Mouse (Mus musculus) erythroblast, embryonic 14.5 days (primary cell): ENCODE measurements around the gene Gpr146. TPM values are rescaled to one million over a fixed set of nuclear protein-coding genes. Genes with fewer than 3 reads are reported as not detected.
"Not testable (repeated sequence)": the region's sequence is repeated elsewhere in the genome, so short reads cannot be mapped to it uniquely, and the experiment has no call there.

Experiments
- H3K27me3 ChIP-seq: 2 replicates; pipeline ENCODE4 v1.6.1; 2012; ENCODE audit warnings: inconsistent platforms; ENCODE audit not compliant: control insufficient read depth
- H3K36me3 ChIP-seq: 2 replicates; pipeline ENCODE4 v1.6.1; 2012; ENCODE audit warnings: mild to moderate bottlenecking, inconsistent platforms; ENCODE audit not compliant: control insufficient read depth
- H3K4me1 ChIP-seq: 2 replicates; pipeline ENCODE4 v1.6.1; 2012; ENCODE audit warnings: inconsistent platforms; ENCODE audit not compliant: control insufficient read depth
- H3K4me3 ChIP-seq: replicated peaks from 2 replicates; pipeline ENCODE3; 2012; ENCODE audit warnings: moderate library complexity, mild to moderate bottlenecking, inconsistent platforms
- H3K9me3 ChIP-seq: 2 replicates; pipeline ENCODE4 v1.6.1; 2012; ENCODE audit warnings: low read length, inconsistent platforms, mixed read lengths; ENCODE audit not compliant: control insufficient read depth
- GATA1 ChIP-seq: IDR thresholded peaks from 2 replicates; pipeline ENCODE4 v1.6.1; 2012; ENCODE audit warnings: low read length, inconsistent platforms, mixed read lengths
- TAL1 ChIP-seq: IDR thresholded peaks from 3 replicates; pipeline ENCODE4 v1.6.1; 2012; ENCODE audit warnings: low read length, inconsistent platforms, mixed read lengths
- polyA plus RNA-seq: library from polyadenylated mRNA; stranded (reverse); fragments of >175 nt; gene quantifications from 2 replicates; pipeline ENCODE4 v1.2.3, GENCODE M21; 2012

Gene Gpr146
- polyA plus RNA-seq, 1 experiment = 8.1 TPM

DNA sequence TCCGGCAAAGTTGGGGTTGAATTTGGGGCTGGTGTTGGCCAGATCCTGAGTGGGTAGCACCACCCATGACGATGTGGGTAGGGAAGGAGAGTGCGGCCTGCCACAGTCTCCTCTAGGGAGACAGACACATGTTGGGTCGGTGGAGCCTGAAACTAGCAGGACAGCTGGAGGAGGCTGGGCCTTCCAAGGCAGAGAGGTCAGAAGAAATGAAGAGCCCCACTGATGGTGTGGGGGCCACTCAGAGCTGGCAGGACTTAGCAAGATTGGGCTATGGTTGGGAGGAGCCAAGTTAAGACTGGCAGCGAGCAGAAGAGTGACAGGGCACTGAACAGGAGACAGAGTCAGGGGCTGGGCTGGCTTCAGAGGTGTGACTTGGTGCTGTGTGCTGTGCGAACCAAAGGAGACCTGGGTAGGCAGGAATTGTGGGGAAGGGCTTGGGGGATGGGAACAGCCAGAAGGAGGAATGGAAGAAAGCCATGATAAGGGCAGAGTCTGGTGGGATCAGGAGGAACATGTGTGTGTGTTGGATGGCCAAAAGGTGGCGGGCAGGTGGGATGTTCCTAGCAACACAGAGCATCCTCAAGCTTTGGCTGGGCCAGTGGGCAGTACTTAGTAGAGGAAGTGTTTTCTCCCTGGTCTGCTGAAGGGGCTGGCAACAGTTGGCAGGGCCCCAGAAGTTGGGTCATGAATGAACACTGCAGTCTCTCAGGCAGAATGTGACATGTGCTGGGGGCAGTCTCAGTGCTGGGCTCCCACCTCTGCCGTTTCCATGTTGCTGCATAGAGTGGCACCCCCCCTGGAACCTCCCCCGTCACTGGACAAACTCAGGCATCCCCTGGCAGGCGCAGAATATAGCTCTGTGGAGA lies 10.1 kb downstream of the Gpr146 start:
- Histone ChIP-seq H3K4me1 (peaks cover 96% of the 10 kb centered on the region), H3K4me3 (peak overlapping the region; percentile 78), H3K27me3 (no peaks in the 10 kb centered on the region; the same call in 1 of the 2 replicates), H3K36me3 (peaks cover 96% of the 10 kb centered on the region), H3K9me3 (no peaks in the 10 kb centered on the region)
- TF ChIP-seq GATA1 = no peak
- TF ChIP-seq TAL1 = no peak

DNA sequence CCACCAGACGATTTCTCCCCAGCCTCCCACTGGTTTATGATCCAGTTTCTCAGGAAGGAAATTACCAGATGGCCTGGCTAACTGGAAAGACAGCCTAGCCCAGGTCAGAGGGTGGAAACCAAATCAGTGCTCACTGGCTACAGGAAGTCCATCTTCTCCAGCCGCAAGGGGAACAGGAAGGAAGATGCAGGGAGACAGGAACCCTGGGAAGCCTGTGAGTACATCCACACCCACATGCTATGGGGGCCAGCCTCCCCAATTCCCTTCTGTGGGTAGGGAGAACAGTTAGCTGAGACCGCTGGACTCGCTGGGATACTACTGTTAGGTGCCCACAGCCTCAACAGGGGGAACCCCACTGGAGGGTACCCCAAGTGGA lies 10.7 kb downstream of the Gpr146 start:
- Histone ChIP-seq H3K36me3 (peaks cover 96% of the 10 kb centered on the region), H3K4me1 (peaks cover 96% of the 10 kb centered on the region), H3K27me3 (no peaks in the 10 kb centered on the region; the same call in 1 of the 2 replicates), H3K9me3 (no peaks in the 10 kb centered on the region), H3K4me3 (peak overlapping the region; percentile 78)
- TF ChIP-seq TAL1 (no peak), GATA1 (no peak)

GRCm38 (mm10) chr5:139388694-139389675 lies 11.5 kb downstream of the Gpr146 start:
- peaks cover 96% of the 10 kb centered on the region for H3K4me1 ChIP-seq
- no peaks in the 10 kb centered on the region for H3K9me3 ChIP-seq
- TF ChIP-seq GATA1 = peak; percentile 60
- peak; percentile 70 for TF ChIP-seq TAL1
- peak overlapping the region; percentile 78 for H3K4me3 ChIP-seq
- no peaks in the 10 kb centered on the region; the same call in 1 of the 2 replicates for H3K27me3 ChIP-seq
- peaks cover 96% of the 10 kb centered on the region for H3K36me3 ChIP-seq

DNA sequence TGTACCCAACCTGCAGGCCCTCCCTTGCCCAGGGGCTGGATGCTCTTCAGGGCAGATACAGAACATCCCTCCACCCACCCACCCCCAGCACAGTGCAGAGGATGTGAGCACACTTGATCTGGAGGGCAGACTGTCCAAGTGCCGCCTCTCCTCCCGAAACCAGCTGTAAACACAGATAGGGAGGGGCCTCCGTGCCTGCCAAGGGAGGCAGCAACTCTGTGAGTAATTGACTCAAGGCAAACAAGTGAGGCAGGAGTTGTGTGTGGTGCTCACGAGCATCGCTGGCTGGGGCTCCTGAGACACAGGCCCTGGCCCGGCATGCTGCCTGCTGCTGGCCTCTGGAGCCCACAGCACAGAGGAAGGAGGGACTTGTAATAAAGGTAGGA lies 12.2 kb downstream of the Gpr146 start:
- H3K36me3 ChIP-seq = peaks cover 96% of the 10 kb centered on the region
- no peaks in the 10 kb centered on the region; the same call in 1 of the 2 replicates for H3K27me3 ChIP-seq
- peaks cover 96% of the 10 kb centered on the region for H3K4me1 ChIP-seq
- TF ChIP-seq GATA1 (peak; percentile 50; the same call in 1 of the 2 replicates), TAL1 (peak; percentile 87)
- no peaks in the 10 kb centered on the region for H3K9me3 ChIP-seq
- H3K4me3 ChIP-seq = peak overlapping the region; percentile 78

- Histone ChIP-seq H3K36me3 (peaks cover 96% of the 10 kb centered on the region), H3K4me1 (peaks cover 96% of the 10 kb centered on the region), H3K4me3 (peak overlapping the region; percentile 78)
- not testable (repeated sequence) for H3K27me3 ChIP-seq, H3K9me3 ChIP-seq
Measured at GRCm38 (mm10) chr5:139390324-139391119, 13.0 kb downstream of the Gpr146 start.

- no peak for TF ChIP-seq GATA1
- TF ChIP-seq TAL1 = no peak
- Histone ChIP-seq H3K9me3 (no peaks in the 10 kb centered on the region), H3K36me3 (peaks cover 96% of the 10 kb centered on the region), H3K4me1 (peaks cover 94% of the 10 kb centered on the region), H3K4me3 (peak overlapping the region; percentile 77), H3K27me3 (no peaks in the 10 kb centered on the region; the same call in 1 of the 2 replicates)
Measured at GRCm38 (mm10) chr5:139391309-139391990, 14.0 kb downstream of the Gpr146 start.

GRCm38 (mm10) chr5:139392219-139393196 lies 15.0 kb downstream of the Gpr146 start:
- peaks cover 93% of the 10 kb centered on the region for H3K4me1 ChIP-seq
- H3K4me3 ChIP-seq = peak overlapping the region; percentile 77
- peaks cover 97% of the 10 kb centered on the region for H3K36me3 ChIP-seq

More at GRCm38 (mm10) chr5:139392219-139393196, 15.0 kb downstream of the Gpr146 start:
- no peak for TF ChIP-seq TAL1
- TF ChIP-seq GATA1 = no peak
- no peaks in the 10 kb centered on the region; the same call in 1 of the 2 replicates for H3K27me3 ChIP-seq
- no peaks in the 10 kb centered on the region for H3K9me3 ChIP-seq
